In the genomic region with DNA sequence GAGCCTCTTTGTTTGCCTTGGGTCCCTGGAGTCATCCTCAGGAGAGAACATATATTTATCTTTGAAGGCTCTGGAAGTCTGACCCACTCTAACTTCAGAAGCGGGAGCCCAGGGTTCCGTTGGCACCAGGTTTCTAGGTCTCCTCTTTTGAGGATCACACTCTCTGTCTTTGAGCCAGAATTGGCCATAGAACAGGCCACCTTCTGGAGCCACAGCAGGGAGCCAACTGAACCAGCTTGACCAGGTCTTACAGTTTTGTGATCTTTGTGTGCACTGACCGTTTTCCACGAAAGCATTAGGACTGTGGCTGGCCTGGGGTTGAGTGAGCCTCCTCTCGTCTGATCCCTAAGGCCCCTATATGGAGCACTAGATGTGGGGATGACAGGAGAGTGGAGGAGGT, we compare ENCODE assay signal across 10 mouse cellular contexts. TPM values are rescaled to one million over a fixed set of nuclear protein-coding genes. Genes with fewer than 3 reads are reported as not detected.
DNase-seq lines count a peak whose midpoint lies in the region; ATAC-seq and TF ChIP-seq lines count a peak whose summit lies in the region.
"Had no signal": no experiment of that assay in that cellular context is flagged by ENCODE, and none has a peak within 500 bp of the region (broad histone marks: within the 10 kb centered on the region; RNA-seq: fewer than 3 reads in every experiment).

No protein-coding gene starts in this region.

- no peaks in the 10 kb centered on the region for H3K27me3 ChIP-seq in kidney, embryonic 16.5 days (ENCODE audit: insufficient read depth, low read length)
- H3K27me3 ChIP-seq in embryonic facial prominence, embryonic 13.5 days: no peaks in the 10 kb centered on the region
- H3K27me3 ChIP-seq in myocyte (ENCODE audit: control insufficient read depth, insufficient read depth, insufficient read length): no peaks in the 10 kb centered on the region

- no peak overlapping the region for H3K4me3 ChIP-seq in kidney, embryonic 16.5 days (ENCODE audit: low read length)
- H3K4me3 ChIP-seq in embryonic facial prominence, embryonic 13.5 days: no peak overlapping the region
- H3K4me3 ChIP-seq in myocyte: no peak overlapping the region

- DNase-seq in cerebellum, adult 11 months: peak; percentile 39
- DNase-seq in cerebellum, postnatal 4 days (ENCODE audit: low spot score in 2 of 2): no peak
- no peak for DNase-seq in kidney, postnatal 36 days
- DNase-seq in thymus, postnatal 0 days (ENCODE audit: low spot score): no peak
- DNase-seq in right cerebral cortex, adult 18-20 months: no peak
- DNase-seq: adrenal gland, postnatal 14 days; gastrocnemius, postnatal 14 days had no signal

- no peak overlapping the region for H3K4me2 ChIP-seq in kidney, embryonic 16.5 days (replicated peaks; ENCODE audit: low read depth, low read length)
- peak overlapping the region; percentile 81; the same call in 1 of the 2 replicates for H3K4me2 ChIP-seq in embryonic facial prominence, embryonic 13.5 days
- peak overlapping the region; percentile 93 for H3K4me2 ChIP-seq in myocyte (ENCODE audit: low read depth)

- no peak overlapping the region for H3ac ChIP-seq in myocyte (ENCODE audit: control insufficient read depth, insufficient read length)

- H3K79me2 ChIP-seq in myocyte (ENCODE audit: control insufficient read depth, insufficient read depth): peaks cover 68% of the 10 kb centered on the region

- TF ChIP-seq POLR2A in myocyte (IDR thresholded peaks at IDR 0.05; ENCODE audit: insufficient read length, low read depth): no peak

- H3K9me3 ChIP-seq in kidney, embryonic 16.5 days (ENCODE audit: low read length): no peaks in the 10 kb centered on the region
- no peaks in the 10 kb centered on the region for H3K9me3 ChIP-seq in embryonic facial prominence, embryonic 13.5 days

- peak overlapping the region; percentile 20; the same call in 1 of the 2 replicates for H3K9ac ChIP-seq in kidney, embryonic 16.5 days (replicated peaks; ENCODE audit: low read length)
- peak overlapping the region; percentile 46; the same call in 1 of the 2 replicates for H3K9ac ChIP-seq in embryonic facial prominence, embryonic 13.5 days

- no peak for ATAC-seq in kidney, embryonic 16.5 days (ENCODE audit: low FRiP score, low TSS enrichment)
- no peak for ATAC-seq in embryonic facial prominence, embryonic 13.5 days (ENCODE audit: insufficient number of reproducible peaks, insufficient read depth, low FRiP score, low TSS enrichment, low read depth)

- 74% methylated on average over 5 of the region's 5 CpGs for WGBS in kidney, embryonic 16.5 days
- WGBS in embryonic facial prominence, embryonic 13.5 days: 88% methylated on average over 5 of the region's 5 CpGs

- peaks cover 19% of the 10 kb centered on the region for H3K4me1 ChIP-seq in kidney, embryonic 16.5 days (ENCODE audit: insufficient read depth, low read length)
- peaks cover 41% of the 10 kb centered on the region for H3K4me1 ChIP-seq in embryonic facial prominence, embryonic 13.5 days

- H3K27ac ChIP-seq in kidney, embryonic 16.5 days (ENCODE audit: low read length): no peak overlapping the region
- H3K27ac ChIP-seq in embryonic facial prominence, embryonic 13.5 days: no peak overlapping the region

- peaks cover 5% of the 10 kb centered on the region for H3K36me3 ChIP-seq in kidney, embryonic 16.5 days (ENCODE audit: insufficient read depth, low read length)
- H3K36me3 ChIP-seq in embryonic facial prominence, embryonic 13.5 days: peaks cover 19% of the 10 kb centered on the region
- H3K36me3 ChIP-seq in myocyte (ENCODE audit: control insufficient read depth, insufficient read depth): peaks cover under 1% of the 10 kb centered on the region

TF ChIP-seq in myocyte, 11 proteins besides CTCF, POLR2A, EP300 and RAD21:
- TF ChIP-seq MYOG (IDR thresholded peaks at IDR 0.05; ENCODE audit: control insufficient read depth in 1 of 3, insufficient read depth in 1 of 3, insufficient read length in 2 of 3, low read depth in 2 of 3) (no peak), MAX (IDR thresholded peaks at IDR 0.05; ENCODE audit: low read depth) (no peak), TCF12 (IDR thresholded peaks at IDR 0.05; ENCODE audit: insufficient read depth, poor library complexity, severe bottlenecking) (no peak), TCF3 (IDR thresholded peaks at IDR 0.05; ENCODE audit: insufficient read length, low read depth) (no peak), MYOD1 (IDR thresholded peaks at IDR 0.05; ENCODE audit: control insufficient read depth in 1 of 3, insufficient read length in 2 of 3, low read depth in 2 of 3) (no peak), REST (IDR thresholded peaks at IDR 0.05; ENCODE audit: insufficient read depth, insufficient read length) (no peak), CEBPB (IDR thresholded peaks at IDR 0.05; ENCODE audit: insufficient read depth, poor library complexity, severe bottlenecking) (no peak), POLR2AphosphoS2 (IDR thresholded peaks at IDR 0.05; ENCODE audit: insufficient read length, low read depth) (no peak), E2F4 (IDR thresholded peaks at IDR 0.05; ENCODE audit: insufficient read depth) (no peak), USF1 (IDR thresholded peaks at IDR 0.05; ENCODE audit: low read depth) (no peak), SRF (IDR thresholded peaks at IDR 0.05; ENCODE audit: control insufficient read depth, insufficient read length, low read depth) (no peak)

RNA-seq across cellular contexts. Expression of gene Ppard, which starts 2.1 kb away (rescaled TPM):
- 2.1 and 2.2 TPM in 2 replicates for polyA plus RNA-seq in kidney, embryonic 16.5 days (2015; fragmentation: Nextera tagmentation; extraction: Ambion mirVana)
- 3.2 and 3.3 TPM in 2 replicates for polyA plus RNA-seq in embryonic facial prominence, embryonic 13.5 days (2015; fragmentation: Nextera tagmentation; extraction: Ambion mirVana)
- 32.6 TPM for polyA plus RNA-seq in myocyte (2012; fragmentation: generic; extraction: Trizol)
- polyA plus RNA-seq in thymus, postnatal 0 days (2015; fragmentation: Nextera tagmentation; extraction: Ambion mirVana): 2.3 and 3.0 TPM in 2 replicates

RNA-seq across cellular contexts. Expression of gene Def6, which starts 27.1 kb away (rescaled TPM):
- 7.2 and 7.4 TPM in 2 replicates for polyA plus RNA-seq in kidney, embryonic 16.5 days (2015; fragmentation: Nextera tagmentation; extraction: Ambion mirVana)
- polyA plus RNA-seq in embryonic facial prominence, embryonic 13.5 days (2015; fragmentation: Nextera tagmentation; extraction: Ambion mirVana): 13.0 and 13.1 TPM in 2 replicates
- polyA plus RNA-seq in myocyte (2012; fragmentation: generic; extraction: Trizol): 3.4 TPM
- 201 and 234 TPM in 2 replicates for polyA plus RNA-seq in thymus, postnatal 0 days (2015; fragmentation: Nextera tagmentation; extraction: Ambion mirVana)

RNA-seq across cellular contexts. Expression of gene Zfp523, which starts 57.7 kb away (rescaled TPM):
- 38.2 and 40.4 TPM in 2 replicates for polyA plus RNA-seq in kidney, embryonic 16.5 days (2015; fragmentation: Nextera tagmentation; extraction: Ambion mirVana)
- polyA plus RNA-seq in embryonic facial prominence, embryonic 13.5 days (2015; fragmentation: Nextera tagmentation; extraction: Ambion mirVana): 36.6 and 41.2 TPM in 2 replicates
- polyA plus RNA-seq in myocyte (2012; fragmentation: generic; extraction: Trizol): 32.8 TPM
- 15.0 and 17.8 TPM in 2 replicates for polyA plus RNA-seq in thymus, postnatal 0 days (2015; fragmentation: Nextera tagmentation; extraction: Ambion mirVana)

Comparison
In these comparisons a context has a peak if more than half of its experiments do, and no peak if none do; other contexts are left out.
1. RNA of gene Def6, which starts 27.1 kb away (polyA plus RNA-seq): 201 to 234 TPM in thymus, postnatal 0 days; 13.0 to 13.1 TPM in embryonic facial prominence, embryonic 13.5 days, 7.2 to 7.4 TPM in kidney, embryonic 16.5 days and 3.4 TPM in myocyte (single experiment); every median in the first group is over 10 times any median in the second.